Mouse (Mus musculus): ENCODE data around the gene Dnhd1. TPM values are rescaled to one million over a fixed set of nuclear protein-coding genes. Genes with fewer than 3 reads are reported as not detected.

Dnhd1 gene
- polyA plus RNA-seq (2012; ENCODE audit: low replicate concordance): 0.36 and 0.73 TPM in 2 replicates

DNA sequence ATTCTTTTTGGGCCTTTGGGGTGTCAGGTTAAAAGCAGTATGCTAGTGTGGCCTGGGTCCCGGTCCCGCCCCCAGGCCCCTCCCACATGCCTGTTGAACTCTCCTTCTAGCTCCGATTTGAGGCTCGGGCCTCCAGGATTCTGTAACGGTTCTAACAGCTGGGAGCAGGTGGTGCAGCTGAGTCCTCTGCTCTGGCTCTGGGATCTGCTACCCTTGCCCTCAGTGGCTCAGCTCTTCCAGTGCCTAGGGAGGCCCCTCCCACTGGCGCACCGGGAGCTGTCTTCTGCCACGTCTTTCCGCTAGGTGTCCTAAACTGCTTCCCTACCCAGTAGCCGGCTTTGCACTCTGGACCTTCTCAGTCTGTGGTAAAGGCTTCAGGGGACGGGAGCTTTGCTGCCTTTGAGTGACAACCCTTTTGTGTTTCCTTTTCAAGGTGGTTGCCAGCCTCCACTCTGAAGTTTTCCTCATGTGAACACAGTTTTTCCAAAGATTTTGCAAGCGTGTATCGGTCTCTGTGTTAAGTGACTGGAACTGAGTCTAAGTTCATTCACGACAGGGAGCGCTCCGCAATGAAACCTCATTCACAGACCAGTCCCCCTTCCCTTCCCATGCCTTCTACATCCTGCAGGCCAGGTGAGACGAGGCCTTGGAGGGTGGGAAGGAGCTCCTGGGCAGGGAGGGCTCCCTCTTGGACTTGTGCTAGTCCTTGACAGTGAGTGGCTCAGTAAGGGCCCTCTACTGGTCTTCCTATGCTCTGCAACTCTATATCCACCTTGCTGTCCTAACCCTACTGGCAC lies at the start of gene Dnhd1:
Gene Dnhd1 (plus strand): TSS at position 189 of the 797 bp plus-strand sequence.

DNA sequence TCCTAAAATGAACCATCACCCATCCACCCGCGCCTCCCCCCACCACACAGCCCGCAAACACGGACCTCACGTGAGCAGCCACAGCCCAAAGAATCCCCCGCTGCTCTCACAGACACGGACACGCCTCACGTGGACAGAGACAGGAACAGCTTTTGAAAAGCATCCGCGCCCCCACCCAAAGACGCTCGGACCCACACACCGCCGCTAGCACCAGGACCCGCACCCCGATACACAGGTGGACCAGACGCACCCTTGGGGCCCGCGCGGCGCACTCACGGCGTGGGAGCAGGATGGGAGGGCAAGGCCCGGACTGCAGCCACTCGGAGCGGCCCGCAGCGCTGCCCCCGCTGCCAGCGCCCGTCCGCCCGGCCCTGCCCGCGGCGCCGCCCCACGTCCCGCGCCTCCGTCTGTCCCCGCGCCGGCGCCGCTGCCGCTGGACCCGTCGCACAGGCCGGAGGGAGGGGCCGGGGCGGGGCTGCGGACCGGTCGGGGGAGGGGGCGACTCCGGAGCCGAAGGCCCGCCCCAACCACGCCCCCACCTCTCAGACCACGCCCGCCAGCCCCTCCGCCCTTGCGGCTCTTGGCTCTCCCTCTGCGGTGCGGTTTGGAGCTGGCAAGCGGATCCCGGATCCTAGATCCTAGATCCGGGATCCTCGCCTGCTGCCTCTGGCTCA lies 17.4 kb upstream of the Dnhd1 start, which contains the start of gene Trim3:
Gene Trim3 (minus strand): TSS at position 445 of the 674 bp plus-strand sequence.

DNA sequence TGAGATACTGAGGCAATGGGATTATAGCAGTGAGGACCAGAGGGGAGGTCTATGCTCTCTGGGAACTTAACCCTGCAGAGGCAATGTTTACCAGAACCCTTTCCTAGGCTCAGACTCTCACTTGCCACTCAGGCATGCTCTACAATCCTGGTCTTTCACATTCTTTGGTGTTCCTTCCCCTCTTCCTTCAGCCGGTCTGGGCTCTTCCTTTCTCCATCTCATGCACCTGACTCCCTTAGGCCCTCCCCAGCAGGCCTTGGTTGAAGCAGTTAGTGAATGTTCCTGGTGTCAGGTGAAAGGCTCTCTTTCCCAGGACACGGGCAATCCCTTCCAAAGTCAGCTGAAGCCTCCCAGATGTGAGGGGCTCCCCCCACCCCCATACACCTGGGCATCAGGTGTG lies 10.9 kb upstream of the Dnhd1 start, which contains the start of gene Timm10b:
Gene Timm10b (plus strand): TSS at position 301 of the 400 bp plus-strand sequence.

DNA sequence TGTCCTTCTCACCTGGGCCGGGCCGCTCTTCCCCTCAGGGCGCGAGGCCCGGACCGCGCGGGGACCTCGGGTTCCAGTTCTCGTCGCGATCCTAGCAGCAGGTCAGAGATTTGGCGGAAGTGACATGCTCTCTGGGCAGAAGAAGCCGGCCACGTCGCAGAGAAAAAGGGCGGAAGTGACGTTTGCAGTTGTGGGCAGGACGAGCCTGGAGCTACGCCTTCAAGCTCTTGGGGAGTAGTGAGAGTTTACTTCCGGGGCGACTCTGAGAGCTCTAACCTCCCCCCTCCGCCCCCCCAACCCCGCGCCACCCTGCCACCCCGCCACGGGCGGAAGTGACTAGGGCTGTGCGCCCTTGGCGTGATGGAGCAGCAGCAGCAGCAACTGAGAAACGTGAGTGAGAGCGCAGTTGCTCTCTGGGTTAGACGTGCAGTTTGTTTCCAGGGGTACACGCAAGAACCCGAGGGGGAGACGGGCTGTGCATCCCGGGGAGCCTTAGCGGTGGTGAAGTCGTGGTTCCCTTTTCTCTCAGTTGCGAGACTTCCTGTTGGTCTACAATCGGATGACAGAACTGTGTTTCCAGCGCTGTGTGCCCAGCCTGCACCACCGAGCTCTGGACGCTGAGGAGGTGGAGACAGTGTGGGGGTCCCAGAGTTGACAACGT lies 10.3 kb upstream of the Dnhd1 start, which contains the start of the genes Arfip2 and Gm45799:
Gene Arfip2 (minus strand): TSS at position 184 of the 661 bp plus-strand sequence.
Gene Gm45799 (plus strand): TSS at position 320 of the 661 bp plus-strand sequence.

DNA sequence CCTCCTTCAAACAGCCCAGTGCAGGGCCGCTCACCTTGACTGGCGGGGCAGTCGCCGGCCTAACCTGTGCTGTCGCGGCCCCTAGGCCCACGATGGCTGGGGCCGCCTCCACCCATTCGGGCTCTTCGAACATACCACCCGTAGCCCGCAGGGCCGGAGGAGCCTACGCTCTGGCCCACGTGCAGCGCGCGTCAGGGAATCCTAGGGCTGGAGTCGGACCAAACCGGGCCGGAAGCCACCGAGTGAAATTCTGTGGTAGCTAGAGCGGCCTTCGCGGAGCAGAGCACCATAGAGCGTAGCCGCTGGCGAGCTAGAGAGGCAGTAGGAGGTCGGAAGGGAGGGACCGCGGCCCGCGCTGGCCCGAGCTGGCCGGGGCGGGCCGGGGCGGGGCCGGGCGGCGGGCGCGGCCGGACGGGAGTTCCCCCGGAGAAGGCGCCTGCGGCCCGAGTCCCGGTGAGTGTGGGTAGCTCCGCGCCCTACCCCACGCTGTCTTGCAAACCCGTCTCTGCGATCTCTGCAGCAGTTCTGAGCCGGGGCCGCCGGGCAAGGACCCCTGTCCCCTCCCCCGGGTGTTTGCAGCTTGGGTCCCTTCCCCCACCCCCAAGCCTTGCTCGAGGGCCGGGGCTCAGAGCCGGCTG lies 85.8 kb downstream of the Dnhd1 start, which contains the start of gene Ilk:
Gene Ilk (plus strand): TSS at position 329 of the 638 bp plus-strand sequence.

DNA sequence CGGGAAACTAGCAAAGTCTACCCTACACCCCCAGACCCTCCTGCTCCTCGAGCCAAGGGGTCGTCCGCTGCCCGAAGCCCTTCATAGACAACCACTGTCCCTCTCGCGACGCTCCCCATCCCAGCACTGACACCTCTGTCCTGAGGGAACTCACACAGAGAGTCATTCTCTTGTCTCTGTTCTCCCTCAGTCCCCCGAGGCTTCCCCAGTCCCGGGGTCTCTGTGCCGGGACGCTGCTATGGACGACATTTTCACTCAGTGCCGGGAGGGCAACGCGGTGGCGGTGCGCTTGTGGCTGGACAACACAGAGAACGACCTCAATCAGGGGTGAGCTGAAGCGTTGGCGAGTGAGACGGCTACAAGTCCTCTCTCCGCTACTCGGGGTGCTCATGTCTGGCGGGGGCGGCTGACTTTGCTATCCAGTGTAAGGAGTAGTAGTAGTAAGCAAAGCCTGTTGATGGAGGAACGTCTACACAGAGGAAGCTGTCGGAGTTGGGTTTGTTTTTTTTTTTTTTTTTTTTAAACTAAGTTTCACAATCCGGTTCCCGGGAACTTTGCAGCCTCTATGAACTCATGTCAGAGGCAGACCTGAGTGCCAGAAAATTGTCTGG lies 86.4 kb downstream of the Dnhd1 start, which contains the start of gene Rrp8:
Gene Rrp8 (minus strand): TSS at position 475 of the 611 bp plus-strand sequence.

DNA sequence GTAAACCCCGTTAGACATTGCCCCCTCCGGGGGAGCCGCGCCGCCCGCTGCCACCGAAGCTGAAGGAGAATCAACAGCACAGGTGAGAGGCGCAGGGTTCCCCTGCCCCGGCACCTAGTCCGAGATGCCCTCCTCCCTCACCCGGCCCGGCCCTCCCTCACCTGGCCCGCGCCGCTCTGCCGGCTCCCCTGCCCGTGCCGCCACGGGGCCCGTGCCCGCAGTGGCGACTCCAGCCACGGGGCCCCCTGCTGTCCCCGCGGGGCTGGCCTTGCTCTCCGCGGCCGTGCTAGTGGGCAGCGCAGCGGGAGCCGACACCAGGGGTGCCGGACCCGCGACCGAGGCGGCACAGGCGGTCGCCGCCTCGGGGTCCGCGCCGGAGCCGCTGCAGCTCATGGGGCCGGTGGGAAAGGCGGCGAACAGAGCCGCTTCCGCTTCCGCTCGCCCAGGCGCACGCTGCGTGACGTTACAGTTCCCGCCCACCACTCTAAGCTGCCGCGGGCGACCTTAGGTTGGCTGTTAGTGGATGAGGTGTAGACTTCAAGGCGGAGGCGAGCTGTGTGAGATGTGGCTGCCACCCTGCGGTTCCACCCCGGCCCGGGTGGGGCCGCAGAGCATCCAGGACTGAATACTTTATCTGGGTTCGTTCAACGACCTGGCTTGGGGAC lies 93.4 kb downstream of the Dnhd1 start, which contains the start of gene Taf10:
Gene Taf10 (minus strand): TSS at position 436 of the 665 bp plus-strand sequence.

DNA sequence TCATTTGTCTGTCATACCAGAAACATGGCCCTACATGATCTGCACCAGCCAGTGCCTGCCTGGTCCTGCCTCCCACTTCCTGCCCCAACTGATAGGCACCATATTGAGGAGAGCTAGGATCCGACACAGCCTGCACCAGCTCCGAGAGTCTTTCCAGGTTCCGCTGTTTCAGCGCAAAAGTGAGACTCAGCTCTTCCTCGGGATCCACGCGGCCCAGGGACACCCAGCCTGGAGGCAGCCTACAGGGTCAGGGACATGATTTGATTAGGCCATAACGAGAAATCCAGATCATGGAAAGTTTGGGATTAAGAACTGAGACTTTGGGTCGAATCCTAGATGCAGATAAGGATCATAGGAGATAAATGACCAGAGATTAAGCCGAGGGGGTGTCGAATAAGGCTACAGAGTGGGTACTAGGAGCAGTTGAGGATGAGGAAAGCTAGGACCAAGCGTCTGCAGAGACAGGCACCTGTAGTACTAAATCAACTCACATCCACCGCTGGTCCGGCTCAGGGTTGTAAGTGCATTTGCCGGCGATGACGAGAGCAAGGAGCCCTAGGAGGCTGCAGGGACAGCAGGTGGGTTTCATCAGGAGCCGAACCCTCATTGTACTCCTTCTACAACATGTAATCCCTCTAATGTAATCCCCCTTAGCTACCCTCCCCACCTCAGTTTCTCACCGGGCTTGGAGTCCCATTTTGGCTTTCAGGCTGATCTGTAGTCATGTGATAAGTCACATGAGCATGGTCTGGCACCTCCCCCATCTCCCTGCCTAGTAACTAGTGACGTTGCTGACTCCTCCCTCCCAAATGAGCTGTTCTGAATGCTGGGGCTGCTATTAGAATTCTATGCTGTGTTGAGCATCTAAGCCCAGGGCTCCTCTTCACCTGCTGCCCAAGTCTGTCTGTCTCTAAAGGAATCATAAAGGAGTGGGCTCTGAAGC lies 101.1 kb downstream of the Dnhd1 start, which contains the start of gene Tpp1:
Gene Tpp1 (minus strand): TSS at position 745 of the 943 bp plus-strand sequence.

Other genes starting within 250 kb of the Dnhd1 start
- not detected in 2 replicates for gene Cnga4, start 246.3 kb upstream of the Dnhd1 start, polyA plus RNA-seq (2012; ENCODE audit: low replicate concordance)
- gene Cckbr, start 225.1 kb upstream of the Dnhd1 start, polyA plus RNA-seq (2012; ENCODE audit: low replicate concordance): not detected in 2 replicates
- 0.08 and 3.0 TPM in 2 replicates for gene Cavin3, start 168.5 kb upstream of the Dnhd1 start, polyA plus RNA-seq (2012; ENCODE audit: low replicate concordance)
- gene Smpd1, start 96.5 kb upstream of the Dnhd1 start, polyA plus RNA-seq (2012; ENCODE audit: low replicate concordance): 27.1 and 27.5 TPM in 2 replicates
- 3.8 and 5.9 TPM in 2 replicates for gene Apbb1, start 69.2 kb upstream of the Dnhd1 start, polyA plus RNA-seq (2012; ENCODE audit: low replicate concordance)
- not detected in 2 replicates for gene Hpx, start 50.7 kb upstream of the Dnhd1 start, polyA plus RNA-seq (2012; ENCODE audit: low replicate concordance)
- 17.6 and 34.8 TPM in 2 replicates for gene Trim3, start 17.3 kb upstream of the Dnhd1 start, polyA plus RNA-seq (2012; ENCODE audit: low replicate concordance)
- 181 and 245 TPM in 2 replicates for gene Timm10b, start 10.8 kb upstream of the Dnhd1 start, polyA plus RNA-seq (2012; ENCODE audit: low replicate concordance)
- 48.8 and 71.0 TPM in 2 replicates for gene Arfip2, start 10.4 kb upstream of the Dnhd1 start, polyA plus RNA-seq (2012; ENCODE audit: low replicate concordance)
- gene Gm45799, start 10.3 kb upstream of the Dnhd1 start, polyA plus RNA-seq (2012; ENCODE audit: low replicate concordance): 19.2 and 82.8 TPM in 2 replicates
- 30.6 and 38.7 TPM in 2 replicates for gene Ilk, start 85.8 kb downstream of the Dnhd1 start, polyA plus RNA-seq (2012; ENCODE audit: low replicate concordance)
- 21.9 and 24.4 TPM in 2 replicates for gene Rrp8, start 86.6 kb downstream of the Dnhd1 start, polyA plus RNA-seq (2012; ENCODE audit: low replicate concordance)
- 215 and 392 TPM in 2 replicates for gene Taf10, start 93.5 kb downstream of the Dnhd1 start, polyA plus RNA-seq (2012; ENCODE audit: low replicate concordance)
- gene Tpp1, start 101.4 kb downstream of the Dnhd1 start, polyA plus RNA-seq (2012; ENCODE audit: low replicate concordance): 65.0 and 83.6 TPM in 2 replicates
- gene Dchs1, start 136.8 kb downstream of the Dnhd1 start, polyA plus RNA-seq (2012; ENCODE audit: low replicate concordance): 0.22 and 0.67 TPM in 2 replicates
- 46.0 and 85.0 TPM in 2 replicates for gene Mrpl17, start 160.3 kb downstream of the Dnhd1 start, polyA plus RNA-seq (2012; ENCODE audit: low replicate concordance)

Data from hematopoietic multipotent progenitor cell, adult 10-12 weeks (in vitro differentiated cells).